Mouse (Mus musculus) adrenal gland, adult 8-10 months (tissue): ENCODE measurements around the gene Fam166a. TPM values are rescaled to one million over a fixed set of nuclear protein-coding genes. Genes with fewer than 3 reads are reported as not detected.

Source experiments
- DNase-seq: peaks from one replicate; pipeline ENCODE4 v3.0.0; 2022
- total RNA-seq, 4 experiments: library from RNA; stranded (reverse); gene quantifications; 2 replicates each; pipeline ENCODE4 v1.2.4; 2022

Fam166a gene
- total RNA-seq, 4 experiments from 2014 or later = 0.27 TPM; not detected in 3

DNA sequence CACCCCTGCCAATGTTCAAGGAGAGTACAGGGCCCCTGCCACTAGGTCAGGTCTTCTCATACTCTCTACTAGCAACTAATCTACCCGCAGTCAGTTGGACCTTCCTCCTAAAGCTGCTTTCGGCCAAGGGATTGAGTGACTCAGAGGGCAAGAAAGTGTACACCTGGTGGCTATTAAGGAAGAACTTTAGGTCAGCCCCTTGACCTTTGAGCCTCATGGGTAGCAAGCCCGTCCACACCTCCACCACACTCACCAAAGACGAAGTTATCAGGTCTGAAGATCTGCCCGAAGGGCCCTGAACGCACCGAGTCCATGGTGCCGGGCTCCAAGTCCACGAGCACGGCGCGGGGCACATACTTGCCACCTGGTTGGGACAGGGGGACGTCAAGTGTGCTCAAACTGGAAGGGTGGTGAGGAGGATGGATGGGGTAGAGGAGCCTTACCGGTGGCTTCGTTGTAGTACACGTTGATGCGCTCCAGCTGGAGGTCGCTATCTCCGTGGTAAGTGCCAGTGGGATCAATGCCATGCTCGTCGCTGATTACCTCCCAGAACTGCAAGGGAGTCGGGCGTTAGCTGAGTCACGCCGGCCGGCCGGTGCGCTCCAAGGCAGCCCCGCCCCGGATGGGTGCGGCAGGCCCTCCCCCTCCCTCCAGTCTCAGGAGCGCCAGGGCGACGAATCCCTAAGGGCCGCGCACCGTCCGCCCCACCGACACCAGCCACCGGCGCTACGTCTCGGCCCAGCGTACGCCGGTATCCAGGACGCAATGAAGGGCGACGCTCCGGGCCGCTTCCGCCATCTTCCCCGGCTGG, 5.3 kb downstream of the Fam166a start:
- peak; percentile 86 for DNase-seq

DNA sequence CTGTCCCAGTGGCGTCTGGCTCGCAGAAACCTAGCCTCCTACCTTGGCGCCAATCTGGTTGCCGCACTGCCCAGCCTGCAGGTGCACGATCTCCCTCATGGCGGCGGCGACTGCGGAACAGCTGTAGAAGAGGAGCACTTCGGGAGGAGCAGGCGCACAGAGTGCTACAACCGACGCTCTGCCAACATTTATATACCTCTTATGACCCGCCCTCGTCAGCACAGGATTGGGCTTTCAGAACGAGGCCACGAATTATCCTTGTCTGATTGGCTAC, 5.9 kb downstream of the Fam166a start, which contains the start of gene Tubb4b:
Tubb4b (minus strand) TSS at position 211 of the 274 bp plus-strand sequence.
- DNase-seq = no peak

DNA sequence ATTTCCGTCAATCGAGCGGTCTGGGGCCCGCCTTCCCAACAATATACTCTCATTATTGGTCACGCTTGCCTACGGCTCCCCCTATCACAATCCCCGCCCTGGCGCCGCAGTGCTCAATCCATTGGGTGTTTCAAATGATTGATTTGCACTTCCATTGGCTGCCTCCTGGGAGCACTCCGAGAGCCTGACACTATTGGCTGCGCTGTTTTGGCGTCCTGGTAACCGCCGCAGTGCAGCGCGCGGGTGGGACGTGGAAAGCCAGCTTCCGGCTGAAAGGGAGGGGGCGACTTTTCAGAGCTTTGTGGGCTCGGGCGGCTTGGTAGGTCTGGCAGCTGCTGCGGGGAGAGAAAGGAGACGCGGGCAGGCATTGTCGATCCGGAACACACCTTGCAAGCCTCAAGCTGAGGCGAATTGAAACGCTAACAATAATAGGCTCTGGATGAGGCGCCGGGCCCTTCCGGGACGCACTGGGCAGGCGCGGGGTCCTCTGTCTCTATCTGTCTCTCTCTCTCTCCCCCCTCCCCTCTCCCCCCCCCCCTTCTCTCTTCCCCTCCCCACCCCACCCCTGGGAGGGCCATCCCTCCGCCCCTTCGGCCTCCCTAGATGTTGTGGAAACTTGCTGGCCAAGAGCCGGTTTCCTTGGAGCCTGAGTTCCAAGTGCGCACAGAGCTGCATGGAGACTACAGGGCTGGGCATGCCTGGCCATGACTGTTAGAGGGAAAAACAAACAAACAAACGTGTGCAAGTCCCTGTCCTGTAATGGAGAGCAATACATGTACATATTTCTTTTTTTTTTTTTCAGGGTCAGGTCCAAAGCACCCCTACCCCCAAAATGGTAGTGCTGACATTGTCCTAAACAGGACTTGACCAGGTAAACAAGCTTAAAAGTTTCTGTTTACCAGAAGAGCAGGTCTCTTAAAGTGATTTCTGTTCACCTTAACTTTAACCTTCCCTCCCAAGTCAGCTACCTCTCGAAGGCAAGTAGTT, 6.5 kb downstream of the Fam166a start:
- peak; percentile 100 for DNase-seq

DNA sequence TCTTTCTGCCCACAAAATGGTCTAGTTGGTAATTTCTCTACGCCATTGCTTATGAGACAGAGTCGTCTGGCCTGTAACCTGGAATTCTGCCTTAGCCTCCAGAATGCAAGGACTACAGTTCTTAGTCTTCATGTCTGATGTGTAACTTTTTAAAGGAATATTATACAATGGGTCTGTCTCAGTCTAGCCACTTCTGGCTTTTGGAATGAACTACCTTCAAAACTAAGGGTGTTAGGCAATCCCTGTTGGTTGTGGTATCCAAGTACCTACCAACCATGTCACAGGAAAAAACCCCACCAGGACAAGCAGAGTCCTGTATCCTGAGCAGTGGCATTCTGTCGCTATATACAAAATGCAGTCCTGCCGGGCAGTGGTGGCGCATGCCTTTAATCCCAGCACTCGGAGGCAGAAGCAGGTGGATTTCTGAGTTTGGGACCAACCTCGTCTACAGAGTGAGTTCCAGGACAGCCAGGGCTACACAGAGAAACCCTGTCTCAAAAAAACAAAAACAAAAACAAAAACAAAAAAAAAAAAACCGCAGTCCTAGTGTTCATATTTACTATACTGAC, 7.3 kb downstream of the Fam166a start:
- no peak for DNase-seq

DNA sequence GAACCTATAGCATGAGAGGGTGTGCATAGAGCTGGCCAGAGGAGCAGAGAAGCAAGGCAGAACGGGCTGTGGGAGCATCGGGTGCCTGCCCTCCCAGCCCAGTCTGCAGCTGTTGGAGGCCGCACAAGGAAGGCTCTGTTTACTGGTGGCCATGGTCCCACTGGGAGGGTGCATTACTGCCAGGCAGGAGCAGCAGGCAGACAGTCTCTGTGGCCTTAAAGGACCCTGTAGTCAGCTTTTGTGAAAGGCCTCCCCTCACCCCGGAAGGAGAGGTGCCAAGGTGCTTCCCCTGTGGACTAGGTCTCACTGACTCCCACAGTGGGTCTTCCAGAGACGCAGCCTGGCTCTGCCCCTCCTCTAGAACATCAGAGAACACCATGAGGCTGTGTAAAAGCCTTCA, 8.3 kb downstream of the Fam166a start:
- DNase-seq = no peak

DNA sequence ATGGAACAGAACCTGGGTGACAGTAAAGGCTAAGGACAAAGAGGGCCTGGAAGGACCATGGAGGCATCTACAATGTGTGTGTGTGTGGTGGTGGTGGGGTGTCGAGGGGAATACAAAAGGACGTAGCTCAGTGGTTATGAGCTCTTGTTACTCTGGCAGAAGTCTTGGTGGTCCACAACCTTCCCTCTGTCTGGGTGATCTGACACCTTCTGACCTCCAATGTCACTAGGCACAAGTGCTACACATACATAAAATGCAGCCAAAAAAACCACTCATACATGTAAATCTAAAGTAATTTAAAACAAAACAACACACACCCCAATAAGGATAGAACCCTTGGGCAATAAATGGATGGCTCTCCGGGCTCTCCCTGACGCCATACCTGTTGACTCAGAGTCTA, 8.9 kb downstream of the Fam166a start:
- DNase-seq = no peak

DNA sequence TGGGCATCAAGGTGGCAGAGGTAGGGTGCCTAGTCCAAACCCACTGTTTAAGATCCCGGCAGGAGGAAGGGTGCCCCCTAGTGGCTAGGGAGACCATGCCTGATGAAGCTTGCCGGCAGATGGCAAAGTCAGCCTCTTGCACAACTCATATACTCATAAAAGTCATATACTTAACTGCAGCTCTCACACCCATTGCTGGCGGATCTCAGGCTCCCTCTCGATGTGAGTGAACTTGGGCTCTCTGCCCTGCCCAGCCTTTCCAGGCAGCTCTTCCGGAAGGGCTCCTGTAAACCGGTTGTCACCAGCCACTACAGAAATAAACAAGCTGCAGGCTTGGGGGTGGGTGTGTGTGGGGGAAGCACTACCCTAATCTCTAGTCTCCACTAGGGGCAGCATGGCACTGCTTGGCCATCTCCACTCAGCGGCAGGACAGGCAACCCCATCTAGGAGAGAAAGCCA, 9.9 kb downstream of the Fam166a start:
- peak; percentile 82 for DNase-seq

DNA sequence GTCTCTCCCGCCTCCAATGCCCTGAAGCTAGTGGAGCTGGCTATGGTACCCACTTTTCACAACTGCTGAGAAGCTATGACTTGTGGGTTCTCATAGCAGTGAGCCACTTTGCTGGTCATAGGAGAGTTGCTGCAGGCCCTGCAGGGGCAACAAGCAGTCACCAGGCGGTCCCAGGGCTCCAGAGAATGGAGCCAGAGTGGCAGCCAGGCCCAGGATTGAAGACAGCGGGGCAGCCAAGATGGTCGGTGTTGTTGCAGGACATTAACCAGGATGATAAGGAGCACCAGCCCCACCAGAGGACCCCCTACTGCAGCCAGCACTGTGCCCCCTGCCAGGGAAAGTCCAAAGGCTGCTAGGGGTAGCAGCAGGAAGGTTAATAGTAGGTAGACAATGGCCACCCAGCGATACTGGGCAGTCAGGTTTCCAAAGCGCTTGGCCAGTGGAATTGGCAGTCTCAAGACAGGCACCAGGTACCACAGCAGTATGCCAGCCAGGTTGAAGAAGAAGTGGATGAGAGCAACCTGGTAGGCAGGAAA, 10.5 kb downstream of the Fam166a start:
- no peak for DNase-seq

DNA sequence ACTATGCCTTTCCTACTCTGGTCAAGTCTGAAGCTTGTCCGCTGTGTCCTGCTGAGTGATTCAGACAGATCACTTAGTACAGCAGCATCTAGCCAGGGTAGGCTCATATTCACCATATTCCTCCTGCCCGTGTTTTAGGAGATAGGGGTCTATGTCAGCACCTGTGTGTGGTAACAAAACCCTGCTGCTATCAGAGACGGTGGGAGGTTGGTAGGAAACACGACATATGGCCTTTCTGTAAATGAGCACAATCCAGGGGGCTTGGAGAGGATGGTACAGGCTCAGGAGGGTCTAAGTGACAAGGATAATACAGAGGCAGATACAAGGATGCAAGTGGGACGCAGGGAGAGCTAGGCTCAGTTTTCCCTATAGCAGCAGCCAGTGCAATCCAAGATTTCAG, 11.0 kb downstream of the Fam166a start:
- no peak for DNase-seq

DNA sequence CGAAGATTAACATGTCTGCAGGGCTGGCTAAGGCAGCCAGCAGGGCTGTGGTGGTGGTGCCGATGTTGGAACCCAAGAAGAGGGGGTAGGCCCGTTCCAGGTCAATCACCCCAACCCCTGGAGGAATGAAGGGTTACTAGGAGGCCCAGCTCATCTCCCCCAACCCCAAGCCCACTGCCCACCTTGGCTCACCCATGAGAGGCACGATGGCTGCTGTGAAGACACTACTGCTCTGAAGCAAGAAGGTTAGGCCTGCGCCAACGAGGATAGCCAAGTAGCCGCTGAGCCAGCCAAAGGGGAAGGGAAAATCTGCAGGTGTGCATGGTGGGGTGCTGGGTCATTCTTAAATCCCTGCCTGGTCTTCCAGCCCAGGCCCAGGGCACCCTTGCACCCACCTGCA, 12.0 kb downstream of the Fam166a start:
- no peak for DNase-seq

DNA sequence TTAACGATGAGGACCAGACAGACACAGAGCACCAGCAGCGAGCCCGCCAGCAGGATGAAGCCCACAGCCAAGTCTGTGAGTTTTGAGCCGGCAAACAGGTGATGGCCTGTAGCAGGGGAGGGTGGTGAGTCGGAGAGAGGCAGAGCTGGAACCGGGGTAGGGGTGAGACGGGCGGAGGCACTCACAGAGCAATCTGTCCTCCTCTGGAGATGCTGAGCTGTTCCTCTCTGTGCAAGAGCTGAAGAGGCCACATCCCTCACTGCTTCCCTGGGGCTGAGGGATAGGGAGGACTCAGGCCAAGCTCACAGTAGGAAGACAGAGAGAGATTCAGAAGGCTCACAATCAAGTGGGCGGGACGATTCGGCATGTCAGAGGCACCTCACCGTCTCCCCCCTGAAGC, 12.5 kb downstream of the Fam166a start:
- no peak for DNase-seq

DNA sequence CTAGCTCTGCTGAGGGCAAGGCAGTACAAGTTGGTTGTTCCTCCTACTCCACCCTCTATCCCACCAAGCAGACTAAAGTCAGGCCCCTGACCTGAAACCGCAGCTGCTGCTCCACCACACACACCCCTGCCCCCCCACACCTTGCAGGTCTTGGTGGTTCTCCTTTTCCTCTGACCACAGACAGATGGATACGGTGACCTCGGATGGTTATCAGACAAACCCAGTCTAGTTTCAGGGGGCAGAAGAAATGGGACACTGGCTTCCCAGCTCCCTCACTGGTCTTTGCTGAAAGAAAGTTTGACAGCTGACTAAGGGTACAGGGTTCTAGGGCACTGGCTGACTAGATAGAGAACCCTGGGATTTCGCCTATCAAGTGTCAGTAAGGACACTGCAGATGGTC, 14.9 kb downstream of the Fam166a start:
- DNase-seq = no peak

DNA sequence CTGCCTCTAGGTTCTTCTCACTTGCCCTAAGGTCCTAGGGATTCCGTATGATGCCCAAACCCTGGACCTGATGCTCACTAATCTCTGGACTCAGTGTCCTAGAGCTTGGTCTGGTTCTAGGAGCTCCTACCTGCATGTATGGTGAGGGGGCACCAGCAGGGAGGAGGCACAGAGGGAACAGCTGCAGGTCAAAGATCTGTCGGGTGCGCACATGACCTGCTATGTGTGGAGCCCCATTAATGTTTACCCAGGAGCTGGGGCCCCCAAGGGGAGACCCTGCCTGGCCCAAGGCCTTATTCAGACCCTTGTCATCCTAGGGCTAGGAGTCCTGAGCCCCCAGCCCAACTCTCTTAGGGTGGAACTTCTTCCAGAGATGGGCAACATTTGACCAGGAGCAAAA, 15.5 kb downstream of the Fam166a start, which contains the start of gene Slc34a3:
Slc34a3 (minus strand) TSS at position 315 of the 400 bp plus-strand sequence.
- no peak for DNase-seq

DNA sequence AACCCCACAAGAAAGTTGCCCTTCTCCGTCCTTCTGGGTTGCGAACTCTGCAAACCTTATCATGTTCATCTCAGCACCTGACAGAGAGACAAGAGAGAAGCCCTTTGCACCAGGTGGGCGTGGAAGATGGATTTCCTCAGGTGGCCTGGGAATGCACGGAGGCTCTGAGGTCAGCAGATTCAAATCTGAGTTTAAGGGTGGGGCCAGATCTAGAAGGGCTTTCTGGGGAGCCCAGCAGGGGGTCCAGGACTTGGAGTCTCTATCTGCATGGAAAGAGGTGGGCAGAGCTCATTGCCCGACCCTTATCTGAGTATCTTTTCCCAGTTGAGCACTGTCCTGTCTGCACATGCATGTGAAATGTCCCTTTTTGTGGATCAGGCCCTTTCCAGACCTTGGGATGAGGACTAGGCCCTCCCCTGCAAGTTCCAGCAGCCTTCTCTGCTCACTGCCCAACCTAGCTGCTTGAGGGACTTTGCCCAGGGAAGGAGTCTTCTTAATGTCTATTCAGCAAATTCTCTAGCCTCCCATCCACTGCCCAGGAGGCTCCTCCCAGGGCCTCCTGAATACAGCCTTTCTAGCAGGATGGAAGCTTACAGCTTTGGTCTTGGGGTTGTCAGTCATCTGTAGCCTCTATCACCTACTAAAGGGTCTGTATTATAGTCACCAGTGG, 16.1 kb downstream of the Fam166a start:
- DNase-seq = no peak

DNA sequence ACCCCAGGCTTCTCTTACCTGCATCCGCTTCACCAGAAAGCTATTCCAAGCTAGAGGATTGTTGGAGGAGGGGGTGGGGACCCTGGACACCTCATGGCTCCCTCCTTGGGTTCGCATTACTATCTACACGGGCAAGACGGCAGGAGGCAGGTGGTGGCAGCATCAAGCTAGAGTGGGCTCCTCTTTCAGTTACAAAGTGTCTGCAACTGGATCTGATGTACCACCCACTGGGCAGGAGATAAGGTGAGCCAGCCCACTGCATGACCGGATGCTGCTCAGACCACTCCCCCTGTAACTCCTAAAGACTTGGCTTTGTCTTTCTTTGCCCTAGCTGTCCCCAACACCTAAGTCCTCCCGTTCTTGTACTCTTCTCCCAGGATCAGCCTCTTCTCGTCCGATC, 18.1 kb downstream of the Fam166a start, which contains the start of gene Rnf224:
Rnf224 (minus strand) TSS at position 174 of the 400 bp plus-strand sequence.
- no peak for DNase-seq

DNA sequence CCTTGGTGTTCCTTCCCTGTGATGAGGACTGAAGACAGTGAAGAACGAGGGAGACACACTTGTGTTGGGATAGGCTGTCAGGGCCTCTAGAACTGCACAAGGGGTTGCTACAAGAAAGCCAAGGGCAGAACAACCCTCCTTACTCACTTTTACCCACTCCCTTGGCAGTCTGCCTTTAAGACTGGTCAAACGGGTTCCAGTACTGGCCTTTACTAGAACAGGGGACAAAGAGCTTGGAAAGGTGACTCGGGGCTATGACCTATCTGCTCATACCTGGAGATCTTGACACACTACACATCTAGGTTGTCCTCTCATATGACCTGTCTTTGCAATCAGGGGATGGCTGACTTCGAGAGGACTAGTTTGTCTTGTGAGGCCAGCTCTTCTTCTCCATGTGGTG, 19.0 kb downstream of the Fam166a start:
- no peak for DNase-seq

DNA sequence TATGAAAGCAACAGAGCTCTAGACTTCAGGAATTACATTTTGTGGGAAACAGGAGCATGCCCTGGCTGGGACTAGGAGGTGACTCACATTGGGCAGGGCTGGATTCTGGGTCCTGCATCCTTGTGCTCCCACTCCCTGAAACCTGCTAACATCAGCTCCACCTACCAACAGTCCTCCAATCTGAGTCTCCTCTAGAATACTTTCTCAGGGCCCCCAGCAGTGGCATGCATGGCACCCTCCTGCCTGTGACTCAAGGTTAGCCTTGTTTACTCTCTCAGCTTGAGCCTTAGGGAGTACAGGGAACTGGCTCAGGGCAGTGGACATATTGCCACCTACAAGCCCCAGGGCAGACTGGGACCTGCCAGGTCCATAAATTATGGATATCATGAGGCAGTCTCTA, 19.6 kb downstream of the Fam166a start:
- no peak for DNase-seq

DNA sequence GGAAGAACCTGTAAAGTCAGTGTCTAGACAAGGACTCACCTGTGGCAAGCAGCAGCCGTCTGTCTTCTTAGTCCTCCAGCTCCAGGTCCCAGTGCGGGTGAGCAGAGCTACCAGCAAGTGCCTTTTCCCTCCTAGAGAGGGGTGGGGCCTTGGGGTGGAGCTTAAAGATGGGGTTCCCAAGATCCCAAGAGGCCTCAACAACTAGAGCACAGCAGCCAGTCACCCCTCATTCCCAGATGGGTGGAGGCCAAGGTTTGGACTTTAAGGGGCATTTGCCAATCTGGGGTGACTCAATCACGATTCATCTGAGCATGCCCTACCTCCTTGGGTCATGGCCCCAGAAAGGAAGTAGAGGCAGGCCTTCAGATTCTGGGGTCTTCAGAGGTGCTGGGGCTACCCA, 21.2 kb downstream of the Fam166a start:
- no peak for DNase-seq

DNA sequence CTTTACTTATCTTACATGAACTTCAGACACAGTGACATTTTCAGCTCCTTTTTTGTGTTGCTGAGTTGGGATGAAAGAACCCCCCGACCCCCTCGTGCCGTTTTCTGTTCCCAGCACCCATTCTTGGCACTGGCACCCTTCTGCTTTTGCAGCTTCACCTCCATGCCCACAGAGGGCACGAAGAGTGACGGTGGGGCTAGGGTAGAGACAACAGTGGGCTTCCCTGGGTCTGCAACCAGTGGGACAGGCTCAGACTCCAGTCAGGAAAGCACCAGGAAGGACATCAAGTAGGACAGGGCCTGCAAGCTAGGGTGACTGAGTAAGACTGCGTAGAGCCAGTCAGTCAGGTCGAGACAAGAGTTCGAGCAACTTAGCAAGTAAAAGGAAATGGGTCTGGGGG, 21.8 kb downstream of the Fam166a start:
- no peak for DNase-seq

DNA sequence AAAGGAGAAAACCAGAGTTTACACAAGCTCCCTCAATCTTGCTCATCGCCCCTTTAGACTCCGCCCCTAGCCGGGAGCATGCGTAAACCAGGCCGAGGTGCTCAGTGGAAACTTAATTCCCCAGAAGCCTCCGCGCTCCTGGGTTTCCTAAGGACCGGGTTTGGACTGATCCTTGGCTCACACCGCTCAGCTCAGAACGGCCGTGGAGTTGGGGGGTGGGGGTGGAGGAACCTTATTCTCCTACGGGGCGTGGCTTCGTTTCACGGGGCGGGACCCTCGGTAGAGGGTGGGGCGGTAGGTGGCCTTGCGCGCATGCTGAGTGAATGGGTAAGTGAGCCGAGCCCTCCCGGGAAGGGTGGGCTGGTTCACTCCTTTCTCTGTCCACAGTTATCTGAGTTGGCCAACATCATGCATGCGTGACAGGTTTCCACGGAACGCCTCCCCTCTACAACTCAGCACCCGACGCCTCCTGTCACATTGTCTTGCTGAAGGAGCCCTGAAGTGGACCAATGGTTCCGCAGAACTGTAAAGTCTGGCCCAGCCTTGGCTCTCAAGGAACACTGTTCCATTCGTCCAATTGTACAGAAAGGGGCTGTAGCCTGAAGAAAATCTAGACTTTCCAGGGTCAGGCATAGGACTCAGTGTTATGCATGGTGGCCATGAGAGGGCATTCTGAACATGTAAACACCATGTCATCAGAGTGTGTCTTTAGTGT, 22.3 kb downstream of the Fam166a start:
- peak; percentile 77 for DNase-seq

DNA sequence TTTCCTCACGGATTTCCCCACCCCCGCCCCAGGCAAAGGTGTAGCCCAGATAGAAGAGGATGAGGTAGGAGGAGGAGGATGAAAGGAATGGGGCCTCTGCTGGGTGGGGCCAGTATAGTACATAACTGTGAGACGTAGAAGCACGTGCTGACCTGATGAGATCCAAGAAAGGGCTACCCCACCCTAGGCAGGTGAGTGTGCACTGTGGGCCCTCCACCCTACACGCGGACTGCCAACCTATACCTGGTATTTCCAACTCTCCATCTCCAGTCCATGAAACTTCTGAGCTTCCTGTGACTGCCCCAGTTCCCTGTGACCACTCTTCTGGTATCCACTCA, 22.9 kb downstream of the Fam166a start:
- no peak for DNase-seq

DNA sequence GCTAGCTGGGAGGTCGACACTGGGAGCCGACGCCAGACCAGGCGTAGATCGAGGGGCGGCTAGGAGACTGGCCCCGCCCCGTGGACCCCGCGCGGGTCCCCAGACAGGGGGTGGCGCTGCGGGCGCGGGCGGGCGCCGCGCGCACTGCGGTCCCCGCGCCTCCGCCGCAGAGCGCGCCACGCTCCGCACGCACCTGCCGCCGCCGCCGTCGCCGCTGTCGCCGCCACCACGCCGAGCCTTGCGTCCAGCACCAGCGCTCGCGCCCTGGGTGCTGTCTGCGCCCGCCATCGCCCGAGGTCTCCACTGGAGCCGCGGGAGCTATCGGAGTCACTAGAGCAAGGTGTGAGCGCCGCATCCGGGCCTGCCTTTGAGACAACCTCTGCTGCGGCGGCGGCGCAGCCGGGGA, 23.6 kb downstream of the Fam166a start, which contains the start of the genes Rnf208 and Cysrt1:
Rnf208 (plus strand) TSS at position 155 of the 406 bp plus-strand sequence.
Cysrt1 (minus strand) TSS at position 352 of the 406 bp plus-strand sequence.
- no peak for DNase-seq
